Mouse (Mus musculus): ENCODE results near the gene Strn4. TPM values are rescaled to one million over a fixed set of nuclear protein-coding genes. Genes with fewer than 3 reads are reported as not detected.

Strn4 gene
- total and polyA plus RNA-seq, 3 experiments = 46.0 to 74.5 (median 63.5) TPM

DNA sequence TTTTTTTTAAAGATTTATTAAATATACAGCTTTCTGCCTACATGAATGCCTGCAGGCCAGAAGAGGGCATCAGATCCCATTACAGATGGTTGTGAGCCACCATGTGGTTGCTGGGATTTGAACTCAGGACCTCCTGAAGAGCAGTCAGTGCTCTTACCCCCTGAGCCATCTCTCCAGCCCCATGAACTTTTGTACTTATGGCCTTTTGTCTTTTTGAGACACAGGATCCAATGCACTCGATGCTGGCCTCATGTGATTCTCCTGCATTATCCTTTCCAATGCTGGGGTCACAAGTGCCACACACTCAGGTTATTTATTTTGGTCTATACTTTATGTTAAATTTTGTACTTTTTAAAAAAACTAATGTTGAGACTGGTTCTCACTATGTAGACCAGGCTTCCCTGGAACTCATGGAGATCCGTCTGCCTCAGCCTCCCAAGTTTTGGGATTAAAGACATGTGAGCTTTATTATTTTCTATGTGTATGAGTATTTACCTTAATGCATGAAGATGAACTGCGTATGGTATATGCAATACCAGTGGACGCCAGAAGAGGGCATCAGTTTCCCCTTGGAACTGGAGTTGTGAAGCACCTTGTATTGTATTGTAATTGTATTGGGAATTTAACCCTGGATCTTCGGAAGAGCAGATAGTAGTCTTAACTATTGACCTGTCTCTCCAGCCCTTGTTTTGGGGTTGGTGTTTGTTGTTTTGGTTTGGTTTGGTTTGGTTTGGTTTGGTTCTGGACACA lies 44.4 kb downstream of the Strn4 start:
- Histone ChIP-seq H3K4me3 (replicated peaks in 1 of 3; ENCODE audit: low read depth in 2 of 3, low read length in 2 of 3, poor library complexity in 1 of 3) (no peak overlapping the region), H3K27ac (ENCODE audit: insufficient read depth, low read depth) (no peak overlapping the region), H3K79me2 (replicated peaks; ENCODE audit: control insufficient read depth, extremely low read depth, insufficient read depth, poor library complexity, severe bottlenecking) (no peaks in the 10 kb centered on the region), H3K27me3 (replicated peaks) (no peaks in the 10 kb centered on the region), H3K9ac (ENCODE audit: insufficient read depth, low read depth) (no peak overlapping the region), H3K4me2 (ENCODE audit: insufficient read depth, low read depth, poor library complexity, severe bottlenecking) (no peak overlapping the region), H3K4me1 (ENCODE audit: control insufficient read depth in 1 of 2, insufficient read depth in 2 of 2) (peaks cover 0 to 2% of the 10 kb centered on the region in 2 experiments; a peak in 1 of 4 replicates), H3K9me3 (replicated peaks; ENCODE audit: low read length) (no peaks in the 10 kb centered on the region), H3K36me3 (replicated peaks in 1 of 2; ENCODE audit: control insufficient read depth in 1 of 2, insufficient read depth in 1 of 2, low read length in 1 of 2) (peaks cover 71 to 94% of the 10 kb centered on the region in 2 experiments)
- dilution Hi-C loops (cut with MboI; ENCODE audit: extremely low pct_ligation_motif_present, extremely low pct_unique_long_range_greater_than_20kb, low sequenced_read_pairs) (no loop called here), in situ Hi-C loops (cut with MboI; ENCODE audit: low pct_ligation_motif_present, low pct_unique_long_range_greater_than_20kb, low sequenced_read_pairs) (no loop called here)
- no peak for DNase-seq (ENCODE audit: extremely low read depth)
- peak; percentile 46 for TF ChIP-seq SMC3 (IDR thresholded peaks at IDR 0.05; ENCODE audit: low read depth, low read length)
- peak; percentile 23 for TF ChIP-seq RAD21 (IDR thresholded peaks at IDR 0.05; ENCODE audit: low read depth, low read length)
- 0 out of 2 replicates have a peak, but pooled peaks have one; percentile 55 for TF ChIP-seq TBP (conservative IDR thresholded peaks at IDR 0.05; ENCODE audit: low read depth, low read length)
- TF ChIP-seq CTCF (conservative IDR thresholded peaks at IDR 0.05 in 1 of 2, IDR thresholded peaks at IDR 0.05 in 1 of 2; ENCODE audit: low read depth in 2 of 2, low read length in 2 of 2) = peak; percentile 66 to 84
- no peak for TF ChIP-seq USF2 (conservative IDR thresholded peaks at IDR 0.05; ENCODE audit: low read depth, low read length)
- TF ChIP-seq JUN (IDR thresholded peaks at IDR 0.05; ENCODE audit: insufficient read depth, low read depth, low read length) = no peak

DNA sequence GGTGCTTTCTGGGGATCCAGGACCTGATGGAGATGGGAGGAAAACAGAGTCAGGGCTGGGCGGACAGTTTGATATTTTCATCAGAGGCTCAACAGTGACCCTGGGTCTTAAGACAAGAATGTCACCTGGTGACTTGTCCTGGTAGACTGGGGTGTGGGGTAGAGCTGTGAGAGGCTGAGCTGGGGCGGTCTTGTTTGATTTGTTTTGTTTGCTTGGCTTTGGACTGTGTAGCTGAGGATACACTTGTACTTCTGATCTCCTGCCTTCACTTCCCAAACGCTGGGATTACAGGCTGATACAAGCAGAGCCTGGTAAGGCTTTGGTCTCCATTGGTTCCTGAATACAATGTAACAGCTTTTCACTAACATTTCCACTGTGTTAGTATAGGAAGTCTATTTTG lies 51.8 kb downstream of the Strn4 start:
- dilution Hi-C loops (cut with MboI; ENCODE audit: extremely low pct_ligation_motif_present, extremely low pct_unique_long_range_greater_than_20kb, low sequenced_read_pairs) = no loop called here
- no peak for DNase-seq (ENCODE audit: extremely low read depth)
- Histone ChIP-seq H3K4me2 (ENCODE audit: insufficient read depth, low read depth, poor library complexity, severe bottlenecking) (no peak overlapping the region), H3K4me1 (ENCODE audit: control insufficient read depth in 1 of 2, insufficient read depth in 2 of 2) (peaks cover 0 to 4% of the 10 kb centered on the region in 2 experiments; a peak in 1 of 4 replicates), H3K27me3 (replicated peaks) (no peaks in the 10 kb centered on the region), H3K9me3 (replicated peaks; ENCODE audit: low read length) (no peaks in the 10 kb centered on the region), H3K4me3 (replicated peaks in 1 of 3; ENCODE audit: low read depth in 2 of 3, low read length in 2 of 3, poor library complexity in 1 of 3) (no peak overlapping the region), H3K9ac (ENCODE audit: insufficient read depth, low read depth) (no peak overlapping the region), H3K79me2 (replicated peaks; ENCODE audit: control insufficient read depth, extremely low read depth, insufficient read depth, poor library complexity, severe bottlenecking) (no peaks in the 10 kb centered on the region), H3K27ac (ENCODE audit: insufficient read depth, low read depth) (no peak overlapping the region), H3K36me3 (replicated peaks in 1 of 2; ENCODE audit: control insufficient read depth in 1 of 2, insufficient read depth in 1 of 2, low read length in 1 of 2) (peaks cover 68 to 94% of the 10 kb centered on the region in 2 experiments)
- in situ Hi-C loops (cut with MboI; ENCODE audit: low pct_ligation_motif_present, low pct_unique_long_range_greater_than_20kb, low sequenced_read_pairs) = no loop called here
- no peak for TF ChIP-seq MXI1 (IDR thresholded peaks at IDR 0.05; ENCODE audit: low read depth, low read length)
- TF ChIP-seq ZMIZ1 (IDR thresholded peaks at IDR 0.05; ENCODE audit: low read depth, low read length) = no peak
- no peak for TF ChIP-seq EP300 (IDR thresholded peaks at IDR 0.05; ENCODE audit: low read length)
- no peak for TF ChIP-seq ZNF384 (IDR thresholded peaks at IDR 0.05; ENCODE audit: low read depth, low read length)
- TF ChIP-seq PAX5 (IDR thresholded peaks at IDR 0.05; ENCODE audit: low read length) = no peak
- no peak for TF ChIP-seq IRF4 (IDR thresholded peaks at IDR 0.05; ENCODE audit: low read depth, low read length)
- no peak for TF ChIP-seq MYC (IDR thresholded peaks at IDR 0.05; ENCODE audit: low read depth, low read length)
- TF ChIP-seq SIN3A (IDR thresholded peaks at IDR 0.05; ENCODE audit: low read length) = no peak
- no peak for TF ChIP-seq ELF1 (IDR thresholded peaks at IDR 0.05; ENCODE audit: low read depth, low read length)

All from CH12.LX (cell line).